Comparison of ENCODE assay signal across 29 mouse cellular contexts in the genomic region with DNA sequence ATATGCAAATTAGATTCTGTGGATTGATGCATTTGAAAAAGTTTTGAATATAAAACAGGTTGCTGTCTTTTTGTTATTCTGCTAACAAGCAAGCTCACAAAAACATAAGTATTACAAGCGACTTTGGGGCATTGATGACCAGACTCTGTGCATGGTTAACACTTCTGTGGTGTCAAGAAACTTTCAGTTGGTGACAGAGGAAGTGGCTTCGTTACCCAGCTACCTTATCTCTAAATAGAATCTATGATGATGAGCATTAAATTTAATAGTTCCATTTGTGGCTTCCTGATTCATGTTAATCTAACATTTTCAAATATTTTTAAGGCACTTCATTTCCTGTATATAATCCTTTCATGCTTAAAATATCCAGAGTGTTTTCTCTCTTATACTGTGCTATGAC.
DNase-seq lines count a peak whose midpoint lies in the region; ATAC-seq and TF ChIP-seq lines count a peak whose summit lies in the region.
"Had no signal": no experiment of that assay in that cellular context is flagged by ENCODE, and none has a peak within 500 bp of the region (broad histone marks: within the 10 kb centered on the region; RNA-seq: fewer than 3 reads in every experiment).

No protein-coding gene starts in this region.

- ATAC-seq in CD4-positive, CD25-positive, alpha-beta regulatory T cell, adult 4 months: peak; percentile 94
- ATAC-seq in common myeloid progenitor, adult 5-6 weeks (replicated peaks; ENCODE audit: low read depth, poor library complexity, severe bottlenecking): peak; percentile 96
- peak; percentile 69 for ATAC-seq in megakaryocyte, adult 5-6 weeks (ENCODE audit: poor library complexity, severe bottlenecking)
- ATAC-seq in liver, embryonic 12.5 days: no peak
- no peak for ATAC-seq in midbrain, postnatal 0 days (ENCODE audit: low FRiP score)
- ATAC-seq: forebrain, embryonic 16.5 days; intestine, embryonic 15.5 days; midbrain, embryonic 13.5 days had no signal

- no peak for DNase-seq in spleen, adult 12 weeks (ENCODE audit: low spot score)
- DNase-seq in midbrain, postnatal 0 days (ENCODE audit: low spot score): no peak
- DNase-seq in heart, postnatal 25 days (ENCODE audit: low spot score): no peak
- DNase-seq: adrenal gland, postnatal 10 days; cerebellum, adult 8-10 months; cerebellum, postnatal 25 days; embryo, embryonic 11 days; heart, postnatal 36 days; kidney, adult 8-10 months; kidney, postnatal 14 days; layer of hippocampus, adult 9-11 months; liver; lung, postnatal 36 days; right cerebral cortex, adult 18-20 months; thymus, adult 18-20 months; thymus, postnatal 25 days had no signal

- no peaks in the 10 kb centered on the region for H3K36me3 ChIP-seq in liver, embryonic 12.5 days
- no peaks in the 10 kb centered on the region for H3K36me3 ChIP-seq in midbrain, postnatal 0 days (ENCODE audit: insufficient read depth, low read length)
- H3K36me3 ChIP-seq: embryonic facial prominence, embryonic 12.5 days; heart, embryonic 15.5 days; intestine, embryonic 15.5 days; lung, embryonic 15.5 days; midbrain, embryonic 13.5 days; neural tube, embryonic 12.5 days had no signal

- H3K27me3 ChIP-seq in liver, embryonic 12.5 days (replicated peaks): no peaks in the 10 kb centered on the region
- H3K27me3 ChIP-seq in midbrain, postnatal 0 days (ENCODE audit: insufficient read depth, low read length): no peaks in the 10 kb centered on the region
- H3K27me3 ChIP-seq: embryonic facial prominence, embryonic 12.5 days; heart, embryonic 15.5 days; intestine, embryonic 15.5 days; lung, embryonic 15.5 days; midbrain, embryonic 13.5 days; neural tube, embryonic 12.5 days had no signal

- no peak overlapping the region for H3K9ac ChIP-seq in liver, embryonic 12.5 days
- H3K9ac ChIP-seq in midbrain, postnatal 0 days (replicated peaks; ENCODE audit: low read length, poor library complexity, severe bottlenecking): no peak overlapping the region
- H3K9ac ChIP-seq: embryonic facial prominence, embryonic 12.5 days; heart, embryonic 15.5 days; hindbrain, embryonic 14.5 days; intestine, embryonic 15.5 days; lung, embryonic 15.5 days; midbrain, embryonic 13.5 days; neural tube, embryonic 12.5 days had no signal

- no peak overlapping the region for H3K4me2 ChIP-seq in liver, embryonic 12.5 days
- H3K4me2 ChIP-seq in midbrain, postnatal 0 days (ENCODE audit: low read depth, low read length, poor library complexity, severe bottlenecking): no peak overlapping the region
- H3K4me2 ChIP-seq: embryonic facial prominence, embryonic 12.5 days; heart, embryonic 15.5 days; hindbrain, embryonic 14.5 days; intestine, embryonic 15.5 days; lung, embryonic 15.5 days; midbrain, embryonic 13.5 days; neural tube, embryonic 12.5 days had no signal

- intact Hi-C loops in heart, postnatal 25 days (cut with DNase I): no loop called here

- H3K27ac ChIP-seq in liver, embryonic 12.5 days: no peak overlapping the region
- H3K27ac ChIP-seq in midbrain, postnatal 0 days (ENCODE audit: low read depth, low read length): no peak overlapping the region
- H3K27ac ChIP-seq: embryonic facial prominence, embryonic 12.5 days; heart, embryonic 15.5 days; hindbrain, embryonic 14.5 days; intestine, embryonic 15.5 days; lung, embryonic 15.5 days; midbrain, embryonic 13.5 days; neural tube, embryonic 12.5 days; stomach, postnatal 0 days had no signal

- TF ChIP-seq CTCF in midbrain, postnatal 0 days (IDR thresholded peaks at IDR 0.05): no peak

- no peak overlapping the region for H3K4me3 ChIP-seq in liver, embryonic 12.5 days
- H3K4me3 ChIP-seq in midbrain, postnatal 0 days (ENCODE audit: low read depth, low read length): no peak overlapping the region
- H3K4me3 ChIP-seq: embryonic facial prominence, embryonic 12.5 days; heart, embryonic 15.5 days; intestine, embryonic 15.5 days; lung, embryonic 15.5 days; midbrain, embryonic 13.5 days; neural tube, embryonic 12.5 days had no signal

- H3K4me1 ChIP-seq in liver, embryonic 12.5 days: no peaks in the 10 kb centered on the region
- H3K4me1 ChIP-seq in midbrain, postnatal 0 days (ENCODE audit: insufficient read depth, low read length): no peaks in the 10 kb centered on the region
- H3K4me1 ChIP-seq: embryonic facial prominence, embryonic 12.5 days; heart, embryonic 15.5 days; intestine, embryonic 15.5 days; lung, embryonic 15.5 days; midbrain, embryonic 13.5 days; neural tube, embryonic 12.5 days had no signal

- 28% methylated on average over 2 of the region's 2 CpGs for WGBS in liver, embryonic 12.5 days (ENCODE audit: insufficient replicate concordance)
- WGBS in midbrain, postnatal 0 days: 46% methylated on average over 2 of the region's 2 CpGs

- H3K9me3 ChIP-seq in liver, embryonic 12.5 days (replicated peaks): no peaks in the 10 kb centered on the region
- H3K9me3 ChIP-seq in midbrain, postnatal 0 days (ENCODE audit: low read length): no peaks in the 10 kb centered on the region
- H3K9me3 ChIP-seq: embryonic facial prominence, embryonic 12.5 days; heart, embryonic 15.5 days; intestine, embryonic 15.5 days; lung, embryonic 15.5 days; midbrain, embryonic 13.5 days; neural tube, embryonic 12.5 days had no signal

Comparison
In these comparisons a context has a peak if more than half of its experiments do, and no peak if none do; other contexts are left out.
1. ATAC-seq: peak in CD4-positive, CD25-positive, alpha-beta regulatory T cell, adult 4 months (single experiment), common myeloid progenitor, adult 5-6 weeks (single experiment) and megakaryocyte, adult 5-6 weeks (single experiment); none in liver, embryonic 12.5 days (single experiment) and midbrain, postnatal 0 days (single experiment).